Mouse (Mus musculus) E14TG2a.4 (cell line): ENCODE results near the gene Rragd.

Experiments
- CTCF ChIP-seq: conservative IDR thresholded peaks from 2 replicates; pipeline ENCODE4 v1.5.1; 2014; ENCODE audit warnings: low read length
- POU5F1 ChIP-seq: IDR thresholded peaks from 2 replicates; pipeline ENCODE4 v1.6.1; 2014; ENCODE audit warnings: low read length, borderline replicate concordance

DNA sequence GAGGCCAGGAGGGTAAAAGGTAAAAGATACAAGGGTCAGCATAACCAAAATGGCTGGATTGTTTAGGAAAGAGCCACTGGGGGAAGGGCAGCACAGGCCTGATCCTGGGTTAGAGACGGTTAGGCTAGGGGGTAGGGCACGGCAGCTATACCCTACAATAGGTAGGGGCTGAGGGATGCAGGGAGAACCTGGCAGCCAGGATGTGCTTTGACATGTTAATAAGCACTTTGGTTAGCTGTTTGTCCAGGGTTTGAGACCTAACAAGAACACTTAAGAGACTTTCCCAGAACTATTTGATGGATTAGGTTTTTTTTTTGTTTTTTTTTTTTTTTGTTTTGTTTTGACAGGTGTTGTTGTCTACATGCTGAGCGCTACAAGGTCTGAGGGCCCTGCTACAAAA is 2.8 kb upstream of the Rragd start:
- TF ChIP-seq CTCF (no peak), POU5F1 (no peak)
